Mouse (Mus musculus) heart, embryonic 13.5 days (tissue): ENCODE results near the gene Kcnj5. TPM values are rescaled to one million over a fixed set of nuclear protein-coding genes. Genes with fewer than 3 reads are reported as not detected.

Experiments
- ATAC-seq: fragments of 200-750 bp; cut with Nextera tagmentation; 2 replicates; pipeline ENCODE4 v1.8.0; 2017; ENCODE audit warnings: moderate TSS enrichment; ENCODE audit not compliant: insufficient number of reproducible peaks, low FRiP score, low TSS enrichment; ENCODE audit errors: extremely low read depth
- H3K27ac ChIP-seq: fragments of 300-500 bp; sonication (generic); replicated peaks from 2 replicates; pipeline ENCODE4 v1.5.1; 2015; ENCODE audit warnings: moderate library complexity, mild to moderate bottlenecking, inconsistent platforms
- H3K27me3 ChIP-seq: fragments of 300-500 bp; sonication (generic); replicated peaks from 2 replicates; pipeline ENCODE4 v1.6.1; 2015; ENCODE audit warnings: mild to moderate bottlenecking, inconsistent platforms
- H3K36me3 ChIP-seq: fragments of 300-500 bp; sonication (generic); 2 replicates; pipeline ENCODE4 v1.6.1; 2015; ENCODE audit warnings: mild to moderate bottlenecking, inconsistent platforms
- H3K4me1 ChIP-seq: fragments of 300-500 bp; sonication (generic); 2 replicates; pipeline ENCODE4 v1.6.1; 2015; ENCODE audit warnings: inconsistent platforms
- H3K4me2 ChIP-seq: fragments of 300-500 bp; sonication (generic); 2 replicates; pipeline ENCODE4 v1.6.1; 2015; ENCODE audit warnings: inconsistent platforms, mild to moderate bottlenecking, moderate library complexity
- H3K4me3 ChIP-seq: fragments of 300-500 bp; sonication (generic); 2 replicates; pipeline ENCODE4 v1.5.1; 2015; ENCODE audit warnings: moderate library complexity, mild to moderate bottlenecking, inconsistent platforms
- H3K9ac ChIP-seq: fragments of 300-500 bp; sonication (generic); 2 replicates; pipeline ENCODE4 v1.6.1; 2015; ENCODE audit warnings: inconsistent platforms, mild to moderate bottlenecking, moderate library complexity
- H3K9me3 ChIP-seq: fragments of 300-500 bp; sonication (generic); 2 replicates; pipeline ENCODE4 v1.6.1; 2016; ENCODE audit warnings: inconsistent platforms
- WGBS: fragments of 180-500 bp; shearing (Covaris S2); methylation state at CpG from one replicate; pipeline ENCODE4 v1.1.7; 2015; ENCODE audit warnings: mixed read lengths; 5-methylcytosine and 5-hydroxymethylcytosine counted together
- polyA plus RNA-seq: library from polyadenylated mRNA; unstranded; fragments of >200 nt; fragmentation: Nextera tagmentation; extraction: Ambion mirVana; gene quantifications from 2 replicates; pipeline ENCODE4 v1.2.1, GENCODE M21; 2015

The Kcnj5 gene
- polyA plus RNA-seq, 1 experiment from 2014 or later, result 19.8 TPM

DNA sequence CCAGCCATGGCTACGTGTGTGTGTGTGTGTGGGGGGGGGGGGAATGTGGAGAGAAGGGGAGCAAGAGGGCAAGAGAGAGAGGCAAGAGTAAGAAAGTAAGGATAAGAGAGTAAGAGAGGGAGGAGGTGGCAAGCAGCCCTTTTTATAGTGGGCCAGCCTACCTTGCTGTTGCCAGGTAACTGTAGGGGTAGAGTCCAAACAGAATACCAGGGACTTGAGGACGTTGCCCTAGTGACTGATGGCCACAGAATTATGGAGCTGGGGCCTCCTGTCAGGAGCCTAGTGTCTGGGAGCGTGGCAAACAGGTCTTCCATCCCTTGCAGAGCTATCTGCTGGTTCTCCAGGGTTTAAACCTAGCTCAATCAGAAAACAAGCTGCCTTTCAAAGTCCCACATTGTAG lies 64.4 kb downstream of the Kcnj5 start:
- 56% methylated on average over 3 of the region's 3 CpGs for WGBS
- no peak for ATAC-seq

DNA sequence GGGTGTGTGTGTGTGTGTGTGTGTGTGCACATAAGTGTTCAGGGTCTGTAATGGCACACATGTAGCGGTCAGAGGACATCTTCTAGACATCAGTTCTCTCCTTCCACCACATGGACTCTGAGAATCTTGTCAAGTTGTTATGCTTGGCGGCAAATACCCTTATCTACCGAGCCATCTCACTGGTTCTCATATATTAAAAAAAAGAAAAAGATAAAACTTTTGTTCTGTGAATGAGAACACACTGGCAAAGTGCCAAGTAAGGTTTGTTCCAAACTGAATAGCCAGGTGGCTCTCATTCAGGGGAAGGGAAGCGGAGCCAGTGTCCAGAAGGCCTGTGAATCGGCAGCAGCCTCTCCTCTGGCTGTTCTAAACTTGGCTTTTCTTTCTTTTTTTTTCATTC lies 66.1 kb downstream of the Kcnj5 start:
- WGBS, result 90% methylated on average over 5 of the region's 5 CpGs
- Histone ChIP-seq H3K9ac (no peak overlapping the region), H3K4me2 (no peak overlapping the region), H3K9me3 (no peaks in the 10 kb centered on the region), H3K4me1 (0 out of 2 replicates have a peak, but pooled peaks cover 6% of the 10 kb centered on the region), H3K27me3 (no peaks in the 10 kb centered on the region), H3K36me3 (no peaks in the 10 kb centered on the region), H3K4me3 (no peak overlapping the region), H3K27ac (no peak overlapping the region)
- ATAC-seq, result no peak

More for the DNA sequence above, 64.4 kb downstream of the Kcnj5 start:
- no peak overlapping the region for H3K9ac ChIP-seq
- H3K27me3 ChIP-seq, result no peaks in the 10 kb centered on the region
- H3K27ac ChIP-seq, result no peak overlapping the region
- H3K4me2 ChIP-seq, result no peak overlapping the region
- H3K36me3 ChIP-seq, result no peaks in the 10 kb centered on the region
- H3K9me3 ChIP-seq, result no peaks in the 10 kb centered on the region
- no peak overlapping the region for H3K4me3 ChIP-seq
- 0 out of 2 replicates have a peak, but pooled peaks cover 6% of the 10 kb centered on the region for H3K4me1 ChIP-seq

DNA sequence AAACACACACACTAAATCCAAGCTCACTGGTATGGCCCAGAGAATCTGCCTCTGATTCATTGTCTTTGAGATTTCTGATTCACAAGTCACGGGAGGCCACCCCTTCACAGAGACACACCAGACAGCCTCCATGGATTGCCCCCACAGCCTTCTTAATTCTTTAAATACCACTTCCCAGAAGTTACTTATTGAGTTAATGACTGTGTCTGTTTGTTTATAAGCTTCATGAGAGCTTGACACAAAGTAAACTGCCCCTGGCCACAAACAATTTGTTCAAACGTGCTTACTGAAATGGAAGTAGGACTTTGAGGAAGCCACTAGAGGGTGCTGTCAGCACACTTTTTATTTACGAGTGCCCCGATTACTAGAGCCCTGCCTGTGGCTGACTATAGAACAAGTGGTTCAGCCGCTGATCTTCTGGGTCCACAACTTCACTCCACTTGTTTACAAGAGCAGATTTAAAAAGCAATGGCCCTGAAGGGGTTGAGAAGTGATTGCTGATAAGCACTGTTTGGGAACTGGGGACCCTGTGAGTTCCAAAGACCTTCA lies 72.2 kb downstream of the Kcnj5 start:
- Histone ChIP-seq H3K4me2 (no peak overlapping the region), H3K27me3 (0 out of 2 replicates have a peak, but pooled peaks cover 6% of the 10 kb centered on the region), H3K27ac (no peak overlapping the region), H3K9me3 (no peaks in the 10 kb centered on the region), H3K4me3 (no peak overlapping the region), H3K9ac (no peak overlapping the region), H3K4me1 (no peaks in the 10 kb centered on the region), H3K36me3 (no peaks in the 10 kb centered on the region)
- ATAC-seq, result no peak
- WGBS, result 18% methylated on average over 5 of the region's 5 CpGs

Other genes starting within 250 kb of the Kcnj5 start
- gene Arhgap32, start 228.2 kb downstream of the Kcnj5 start, polyA plus RNA-seq, result 2.9 and 3.3 TPM in 2 replicates
- gene Kcnj1, start 28.1 kb upstream of the Kcnj5 start, polyA plus RNA-seq, result not detected in 2 replicates
- gene Fli1, start 198.5 kb upstream of the Kcnj5 start, polyA plus RNA-seq, result 18.3 and 18.6 TPM in 2 replicates